Mouse (Mus musculus) heart, postnatal 14 days (tissue): ENCODE measurements around the gene Leng1. TPM values are rescaled to one million over a fixed set of nuclear protein-coding genes. Genes with fewer than 3 reads are reported as not detected.

Source experiments
- DNase-seq, 2 experiments: peaks; one replicate each; pipeline ENCODE4 v3.0.0; 2021 to 2022
- intact Hi-C: fragments of 180-260 bp; cut with DNase I; formaldehyde crosslinking; loops from one replicate; pipeline ENCODE4 v1.15.1; 2025
- microRNA-seq, 2 experiments: library from miRNA; unstranded; fragments of <30 nt; microRNA quantifications; one replicate each; pipeline ENCODE4 v1.2.0; 2021 to 2022
- total RNA-seq, 2 experiments: library from RNA; stranded (reverse); gene quantifications; 2 replicates each; pipeline ENCODE4 v1.2.3; 2021

Gene Leng1
- total RNA-seq, 2 experiments from 2014 or later: 8.5 to 9.6 TPM

- intact Hi-C loops: loop anchor here (2.0 kb wide), 1 partner anchor 48 kb away; the partner anchor contains the start of genes Mboat7 and Tsen34
- DNase-seq: peak; percentile 94 to 95
Observed at GRCm38 (mm10) chr7:3644672-3645487, 20.8 kb downstream of the Leng1 start, which contains the start of gene Cnot3. Cnot3 (plus strand) TSS chr7:3645268.

GRCm38 (mm10) chr7:3644348-3644671, 21.3 kb downstream of the Leng1 start:
- intact Hi-C loops: loop anchor here (2.0 kb wide), 1 partner anchor 48 kb away; the partner anchor contains the start of genes Mboat7 and Tsen34
- DNase-seq: no peak

GRCm38 (mm10) chr7:3643843-3644242, 21.8 kb downstream of the Leng1 start:
- intact Hi-C loops: loop anchor here (2.0 kb wide), 1 partner anchor 49 kb away; the partner anchor contains the start of genes Mboat7 and Tsen34
- no peak for DNase-seq

GRCm38 (mm10) chr7:3643412-3643811, 22.2 kb downstream of the Leng1 start:
- intact Hi-C loops: no loop called here
- no peak for DNase-seq

- intact Hi-C loops: loop anchor here (5.0 kb wide), 1 partner anchor 72 kb away; the partner anchor contains the start of gene Rps9
- no peak for DNase-seq
Observed at GRCm38 (mm10) chr7:3630478-3630815, 35.2 kb downstream of the Leng1 start.

- peak; percentile 89 to 91 for DNase-seq
- intact Hi-C loops: loop anchor here (1.0 to 5.0 kb wide), 2 partner anchors 13 to 72 kb away; partner anchors contain the start of genes Ndufa3 and Rps9
Observed at GRCm38 (mm10) chr7:3629543-3630477, 35.8 kb downstream of the Leng1 start, which contains the start of the genes Tfpt and Prpf31. Tfpt (minus strand) TSS chr7:3629929. Prpf31 (plus strand) TSS chr7:3629985.

- DNase-seq: no peak
- intact Hi-C loops: loop anchor here (1.0 kb wide), 1 partner anchor 12 kb away; the partner anchor contains the start of gene Ndufa3
Observed at GRCm38 (mm10) chr7:3629030-3629429, 36.6 kb downstream of the Leng1 start.

- intact Hi-C loops: loop anchor here (1.0 kb wide), 1 partner anchor 12 kb away; the partner anchor contains the start of genes Prpf31 and Tfpt
- peak; percentile 86 to 88 for DNase-seq
Observed at GRCm38 (mm10) chr7:3617242-3617995, 48.2 kb downstream of the Leng1 start, which contains the start of gene Ndufa3. Ndufa3 (plus strand) TSS chr7:3617373.

- no peak for DNase-seq
- intact Hi-C loops: loop anchor here (1.0 kb wide), 1 partner anchor 13 kb away; the partner anchor contains the start of genes Prpf31 and Tfpt
Observed at GRCm38 (mm10) chr7:3616389-3617241, 49.0 kb downstream of the Leng1 start.

GRCm38 (mm10) chr7:3616057-3616388, 49.6 kb downstream of the Leng1 start, which contains the start of gene Oscar:
Oscar (minus strand) TSS chr7:3616157.
- DNase-seq: no peak
- intact Hi-C loops: no loop called here

- intact Hi-C loops: no loop called here
Observed at GRCm38 (mm10) chr7:3614021-3614420, 51.6 kb downstream of the Leng1 start.

GRCm38 (mm10) chr7:3611006-3611405, 54.6 kb downstream of the Leng1 start:
- no peak for DNase-seq
- intact Hi-C loops: no loop called here

More at GRCm38 (mm10) chr7:3614021-3614420, 51.6 kb downstream of the Leng1 start:
- DNase-seq: no peak

- intact Hi-C loops: no loop called here
- DNase-seq: no peak
Observed at GRCm38 (mm10) chr7:3610437-3610836, 55.2 kb downstream of the Leng1 start.

Small RNAs within 50 kb of the gene (microRNA-seq; reads per million reads assigned to microRNA genes)
- gene Mir3572: 4.0 to 5.4 reads per million in 2 experiments

Other genes starting within 250 kb of the Leng1 start
- under 1 TPM; 0.72 to 0.95 TPM for gene Cacng6, start 241.6 kb downstream of the Leng1 start, total RNA-seq
- not detected for gene Tarm1, start 163.2 kb downstream of the Leng1 start, total RNA-seq
- gene Oscar, start 49.7 kb downstream of the Leng1 start, total RNA-seq: under 1 TPM; 0.19 to 0.34 TPM
- 1,000 to 10,000 TPM; 1,807 to 1,867 TPM for gene Ndufa3, start 48.5 kb downstream of the Leng1 start, total RNA-seq
- 10 to 100 TPM; 15.1 to 16.9 TPM for gene Tfpt, start 35.9 kb downstream of the Leng1 start, total RNA-seq
- 10 to 100 TPM; 22.5 to 26.5 TPM for gene Prpf31, start 35.9 kb downstream of the Leng1 start, total RNA-seq
- 10 to 100 TPM; 30.4 to 34.1 TPM for gene Cnot3, start 20.6 kb downstream of the Leng1 start, total RNA-seq
- 1 to 10 TPM; 1.1 to 2.0 TPM for gene Tmc4, start 11.7 kb upstream of the Leng1 start, total RNA-seq
- 10 to 100 TPM; 68.0 to 85.6 TPM for gene Tsen34, start 27.0 kb upstream of the Leng1 start, total RNA-seq
- gene Mboat7, start 27.7 kb upstream of the Leng1 start, total RNA-seq: 10 to 100 TPM; 22.9 to 23.1 TPM
- gene Rps9, start 38.2 kb upstream of the Leng1 start, total RNA-seq: 100 to 1,000 TPM; 628 to 698 TPM
- gene Pirb, start 54.6 kb upstream of the Leng1 start, total RNA-seq: 1 to 10 TPM; 1.1 to 1.4 TPM
- gene Gm15448, start 159.8 kb upstream of the Leng1 start, total RNA-seq: under 1 TPM in 1 of 2 experiments, not detected in 1; 0.20 TPM
- under 1 TPM in 1 of 2 experiments, not detected in 1; 0.41 TPM for gene Pira2, start 179.2 kb upstream of the Leng1 start, total RNA-seq
- gene Gm14548, start 232.3 kb upstream of the Leng1 start, total RNA-seq: not detected
- under 1 TPM; 0.19 to 0.24 TPM for gene Lilra6, start 249.7 kb upstream of the Leng1 start, total RNA-seq